Mouse (Mus musculus): ENCODE results near the gene Smarca4.

Smarca4 gene

GRCm38 (mm10) chr9:21701091-21701490, 85.1 kb downstream of the Smarca4 start:
- no peaks in the 10 kb centered on the region for H3K27me3 ChIP-seq (ENCODE audit: control insufficient read depth, insufficient read depth, low read length, poor library complexity, severe bottlenecking)
- DNase-seq (ENCODE audit: low read depth, low spot score) = no peak

GRCm38 (mm10) chr9:21703494-21703893, 87.5 kb downstream of the Smarca4 start:
- peaks cover 7% of the 10 kb centered on the region for H3K36me3 ChIP-seq (ENCODE audit: control insufficient read depth, insufficient read depth, low read length, poor library complexity, severe bottlenecking)
- no peak for DNase-seq (ENCODE audit: low read depth, low spot score)
- no peaks in the 10 kb centered on the region for H3K27me3 ChIP-seq (ENCODE audit: control insufficient read depth, insufficient read depth, low read length, poor library complexity, severe bottlenecking)

More at GRCm38 (mm10) chr9:21701091-21701490, 85.1 kb downstream of the Smarca4 start:
- H3K36me3 ChIP-seq (ENCODE audit: control insufficient read depth, insufficient read depth, low read length, poor library complexity, severe bottlenecking) = peaks cover 7% of the 10 kb centered on the region

GRCm38 (mm10) chr9:21706085-21706484, 90.1 kb downstream of the Smarca4 start:
- H3K36me3 ChIP-seq (ENCODE audit: control insufficient read depth, insufficient read depth, low read length, poor library complexity, severe bottlenecking) = peaks cover 5% of the 10 kb centered on the region
- H3K27me3 ChIP-seq (ENCODE audit: control insufficient read depth, insufficient read depth, low read length, poor library complexity, severe bottlenecking) = no peaks in the 10 kb centered on the region
- DNase-seq (ENCODE audit: low read depth, low spot score) = no peak

- no peaks in the 10 kb centered on the region for H3K27me3 ChIP-seq (ENCODE audit: control insufficient read depth, insufficient read depth, low read length, poor library complexity, severe bottlenecking)
- H3K36me3 ChIP-seq (ENCODE audit: control insufficient read depth, insufficient read depth, low read length, poor library complexity, severe bottlenecking) = peaks cover under 1% of the 10 kb centered on the region; the same call in 1 of the 2 replicates
- DNase-seq (ENCODE audit: low read depth, low spot score) = no peak
Observed at GRCm38 (mm10) chr9:21706586-21707265, 90.8 kb downstream of the Smarca4 start.

- Histone ChIP-seq H3K36me3 (ENCODE audit: control insufficient read depth, insufficient read depth, low read length, poor library complexity, severe bottlenecking) (no peaks in the 10 kb centered on the region), H3K27me3 (ENCODE audit: control insufficient read depth, insufficient read depth, low read length, poor library complexity, severe bottlenecking) (no peaks in the 10 kb centered on the region)
- no peak for DNase-seq (ENCODE audit: low read depth, low spot score)
Observed at GRCm38 (mm10) chr9:21709340-21709739, 93.4 kb downstream of the Smarca4 start.

- H3K36me3 ChIP-seq (ENCODE audit: control insufficient read depth, insufficient read depth, low read length, poor library complexity, severe bottlenecking) = no peaks in the 10 kb centered on the region
- H3K27me3 ChIP-seq (ENCODE audit: control insufficient read depth, insufficient read depth, low read length, poor library complexity, severe bottlenecking) = no peaks in the 10 kb centered on the region
- DNase-seq (ENCODE audit: low read depth, low spot score) = peak; percentile 10
Observed at GRCm38 (mm10) chr9:21715298-21715697, 99.3 kb downstream of the Smarca4 start.

GRCm38 (mm10) chr9:21717015-21717414, 101.0 kb downstream of the Smarca4 start:
- no peaks in the 10 kb centered on the region for H3K27me3 ChIP-seq (ENCODE audit: control insufficient read depth, insufficient read depth, low read length, poor library complexity, severe bottlenecking)
- no peaks in the 10 kb centered on the region for H3K36me3 ChIP-seq (ENCODE audit: control insufficient read depth, insufficient read depth, low read length, poor library complexity, severe bottlenecking)
- DNase-seq (ENCODE audit: low read depth, low spot score) = no peak

GRCm38 (mm10) chr9:21721036-21721435, 105.1 kb downstream of the Smarca4 start:
- no peak for DNase-seq (ENCODE audit: low read depth, low spot score)
- Histone ChIP-seq H3K36me3 (ENCODE audit: control insufficient read depth, insufficient read depth, low read length, poor library complexity, severe bottlenecking) (no peaks in the 10 kb centered on the region), H3K27me3 (ENCODE audit: control insufficient read depth, insufficient read depth, low read length, poor library complexity, severe bottlenecking) (no peaks in the 10 kb centered on the region)

GRCm38 (mm10) chr9:21723377-21724146, 107.6 kb downstream of the Smarca4 start, which contains the start of gene Ldlr:
Gene Ldlr (plus strand): TSS chr9:21723483.
- Histone ChIP-seq H3K27me3 (ENCODE audit: control insufficient read depth, insufficient read depth, low read length, poor library complexity, severe bottlenecking) (no peaks in the 10 kb centered on the region), H3K36me3 (ENCODE audit: control insufficient read depth, insufficient read depth, low read length, poor library complexity, severe bottlenecking) (no peaks in the 10 kb centered on the region)
- DNase-seq (ENCODE audit: low read depth, low spot score) = peak; percentile 63

- H3K27me3 ChIP-seq (ENCODE audit: control insufficient read depth, insufficient read depth, low read length, poor library complexity, severe bottlenecking) = no peaks in the 10 kb centered on the region
- no peaks in the 10 kb centered on the region for H3K36me3 ChIP-seq (ENCODE audit: control insufficient read depth, insufficient read depth, low read length, poor library complexity, severe bottlenecking)
- DNase-seq (ENCODE audit: low read depth, low spot score) = peak; percentile 86
Observed at GRCm38 (mm10) chr9:21724147-21724536, 108.2 kb downstream of the Smarca4 start.

- Histone ChIP-seq H3K36me3 (ENCODE audit: control insufficient read depth, insufficient read depth, low read length, poor library complexity, severe bottlenecking) (no peaks in the 10 kb centered on the region; the same call in 1 of the 2 replicates), H3K27me3 (ENCODE audit: control insufficient read depth, insufficient read depth, low read length, poor library complexity, severe bottlenecking) (no peaks in the 10 kb centered on the region)
- no peak for DNase-seq (ENCODE audit: low read depth, low spot score)
Observed at GRCm38 (mm10) chr9:21725224-21726121, 109.5 kb downstream of the Smarca4 start.

GRCm38 (mm10) chr9:21726218-21726975, 110.4 kb downstream of the Smarca4 start:
- DNase-seq (ENCODE audit: low read depth, low spot score) = no peak
- no peaks in the 10 kb centered on the region for H3K27me3 ChIP-seq (ENCODE audit: control insufficient read depth, insufficient read depth, low read length, poor library complexity, severe bottlenecking)
- H3K36me3 ChIP-seq (ENCODE audit: control insufficient read depth, insufficient read depth, low read length, poor library complexity, severe bottlenecking) = no peaks in the 10 kb centered on the region; the same call in 1 of the 2 replicates

- Histone ChIP-seq H3K36me3 (ENCODE audit: control insufficient read depth, insufficient read depth, low read length, poor library complexity, severe bottlenecking) (no peaks in the 10 kb centered on the region; the same call in 1 of the 2 replicates), H3K27me3 (ENCODE audit: control insufficient read depth, insufficient read depth, low read length, poor library complexity, severe bottlenecking) (no peaks in the 10 kb centered on the region)
- DNase-seq (ENCODE audit: low read depth, low spot score) = no peak
Observed at GRCm38 (mm10) chr9:21728261-21728832, 112.4 kb downstream of the Smarca4 start.

GRCm38 (mm10) chr9:21729264-21729663, 113.3 kb downstream of the Smarca4 start:
- no peaks in the 10 kb centered on the region for H3K27me3 ChIP-seq (ENCODE audit: control insufficient read depth, insufficient read depth, low read length, poor library complexity, severe bottlenecking)
- H3K36me3 ChIP-seq (ENCODE audit: control insufficient read depth, insufficient read depth, low read length, poor library complexity, severe bottlenecking) = peaks cover 3% of the 10 kb centered on the region; the same call in 1 of the 2 replicates
- no peak for DNase-seq (ENCODE audit: low read depth, low spot score)
